Mouse (Mus musculus): ENCODE data around the gene Krtap17-1. TPM values are rescaled to one million over a fixed set of nuclear protein-coding genes. Genes with fewer than 3 reads are reported as not detected.

The Krtap17-1 gene
- polyA plus RNA-seq, 1 experiment from 2014 or later: not detected

- Histone ChIP-seq H3K4me1 (replicated peaks) (no peaks in the 10 kb centered on the region), H3K27me3 (no peaks in the 10 kb centered on the region), H3K9me3 (replicated peaks) (no peaks in the 10 kb centered on the region), H3K9ac (no peak overlapping the region), H3K4me3 (no peak overlapping the region), H3K4me2 (no peak overlapping the region), H3K36me3 (no peaks in the 10 kb centered on the region), H3K27ac (no peak overlapping the region)
- WGBS: 22% methylated on average over 6 of the region's 6 CpGs
- no peak for ATAC-seq (replicated peaks; ENCODE audit: insufficient number of reproducible peaks, insufficient read depth, low FRiP score, low read depth)
Measured at GRCm38 (mm10) chr11:100004846-100005245, 11.1 kb upstream of the Krtap17-1 start.

GRCm38 (mm10) chr11:99999091-99999490 is 5.3 kb upstream of the Krtap17-1 start:
- Histone ChIP-seq H3K9me3 (replicated peaks) (no peaks in the 10 kb centered on the region), H3K4me2 (no peak overlapping the region), H3K4me1 (replicated peaks) (no peaks in the 10 kb centered on the region), H3K4me3 (no peak overlapping the region), H3K27ac (no peak overlapping the region), H3K36me3 (no peaks in the 10 kb centered on the region), H3K27me3 (peaks cover 20% of the 10 kb centered on the region), H3K9ac (no peak overlapping the region)
- WGBS: 80% methylated on average over 7 of the region's 7 CpGs
- ATAC-seq (replicated peaks; ENCODE audit: insufficient number of reproducible peaks, insufficient read depth, low FRiP score, low read depth): no peak

- WGBS: 61% methylated on average over 4 of the region's 4 CpGs
- no peak overlapping the region for H3K4me3 ChIP-seq
- no peak overlapping the region for H3K9ac ChIP-seq
- H3K4me2 ChIP-seq: no peak overlapping the region
- H3K27ac ChIP-seq: no peak overlapping the region
- H3K27me3 ChIP-seq: peaks cover 40% of the 10 kb centered on the region
- H3K36me3 ChIP-seq: no peaks in the 10 kb centered on the region
- no peaks in the 10 kb centered on the region for H3K9me3 ChIP-seq (replicated peaks)
- H3K4me1 ChIP-seq (replicated peaks): no peaks in the 10 kb centered on the region
- ATAC-seq (replicated peaks; ENCODE audit: insufficient number of reproducible peaks, insufficient read depth, low FRiP score, low read depth): no peak
Measured at GRCm38 (mm10) chr11:99994384-99994661, 529 bp upstream of the Krtap17-1 start.

DNA sequence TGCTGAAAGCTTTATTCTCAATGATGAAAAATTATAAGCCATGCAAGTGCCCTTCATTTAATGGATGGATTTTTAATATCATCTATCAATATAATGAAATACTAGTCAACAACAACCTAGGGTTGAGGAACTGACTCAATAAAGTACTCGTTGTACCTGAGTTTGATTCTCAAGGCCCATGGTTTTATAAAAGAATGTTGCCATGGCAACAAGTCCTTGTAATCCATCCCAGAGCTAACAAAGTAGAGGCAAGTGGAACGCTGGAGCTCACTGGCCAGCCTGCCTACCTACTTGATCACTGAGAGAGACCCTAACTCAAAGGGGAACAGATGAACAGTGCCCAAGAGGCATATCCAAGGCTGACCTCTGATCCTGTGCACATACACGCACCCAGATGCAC is 3.2 kb downstream of the Krtap17-1 start:
- H3K4me2 ChIP-seq: no peak overlapping the region
- no peak for ATAC-seq (replicated peaks; ENCODE audit: insufficient number of reproducible peaks, insufficient read depth, low FRiP score, low read depth)
- H3K4me3 ChIP-seq: no peak overlapping the region
- no peaks in the 10 kb centered on the region for H3K9me3 ChIP-seq (replicated peaks)
- H3K36me3 ChIP-seq: no peaks in the 10 kb centered on the region
- no peak overlapping the region for H3K9ac ChIP-seq
- H3K27ac ChIP-seq: no peak overlapping the region
- no peaks in the 10 kb centered on the region for H3K4me1 ChIP-seq (replicated peaks)
- peaks cover 36% of the 10 kb centered on the region for H3K27me3 ChIP-seq
- 83% methylated on average over 3 of the region's 3 CpGs for WGBS

- Histone ChIP-seq H3K36me3 (no peaks in the 10 kb centered on the region), H3K4me2 (no peak overlapping the region), H3K9me3 (replicated peaks) (no peaks in the 10 kb centered on the region), H3K27ac (no peak overlapping the region), H3K4me3 (no peak overlapping the region), H3K27me3 (peaks cover 34% of the 10 kb centered on the region), H3K4me1 (replicated peaks) (no peaks in the 10 kb centered on the region), H3K9ac (no peak overlapping the region)
- no peak for ATAC-seq (replicated peaks; ENCODE audit: insufficient number of reproducible peaks, insufficient read depth, low FRiP score, low read depth)
- 68% methylated on average over 6 of the region's 6 CpGs for WGBS
Measured at GRCm38 (mm10) chr11:99989881-99990405, 3.9 kb downstream of the Krtap17-1 start.

DNA sequence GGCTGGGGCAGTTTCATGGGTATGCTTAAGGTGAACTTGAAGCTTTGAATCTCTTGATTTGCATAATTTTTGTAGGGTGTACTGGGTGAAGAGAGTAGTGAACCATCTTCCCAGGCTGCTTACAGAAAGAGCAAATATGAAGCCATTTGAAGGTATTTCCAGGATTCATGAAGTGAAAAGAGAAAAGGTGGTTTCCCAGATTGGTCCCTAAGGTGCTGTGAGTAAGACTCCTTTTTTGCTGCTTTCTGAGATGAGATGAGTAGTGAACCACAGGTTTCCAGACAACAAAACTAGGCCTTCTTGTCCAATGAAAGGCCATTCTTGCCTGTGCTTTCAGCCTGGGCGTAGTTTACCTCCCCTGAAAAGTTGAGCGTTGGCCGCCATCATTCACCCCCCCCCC is 5.3 kb downstream of the Krtap17-1 start:
- H3K27me3 ChIP-seq: peaks cover 28% of the 10 kb centered on the region
- no peak for ATAC-seq (replicated peaks; ENCODE audit: insufficient number of reproducible peaks, insufficient read depth, low FRiP score, low read depth)
- no peak overlapping the region for H3K9ac ChIP-seq
- H3K9me3 ChIP-seq (replicated peaks): no peaks in the 10 kb centered on the region
- H3K4me3 ChIP-seq: no peak overlapping the region
- no peaks in the 10 kb centered on the region for H3K4me1 ChIP-seq (replicated peaks)
- H3K4me2 ChIP-seq: no peak overlapping the region
- no peak overlapping the region for H3K27ac ChIP-seq
- 86% methylated on average over 3 of the region's 3 CpGs for WGBS
- H3K36me3 ChIP-seq: no peaks in the 10 kb centered on the region

DNA sequence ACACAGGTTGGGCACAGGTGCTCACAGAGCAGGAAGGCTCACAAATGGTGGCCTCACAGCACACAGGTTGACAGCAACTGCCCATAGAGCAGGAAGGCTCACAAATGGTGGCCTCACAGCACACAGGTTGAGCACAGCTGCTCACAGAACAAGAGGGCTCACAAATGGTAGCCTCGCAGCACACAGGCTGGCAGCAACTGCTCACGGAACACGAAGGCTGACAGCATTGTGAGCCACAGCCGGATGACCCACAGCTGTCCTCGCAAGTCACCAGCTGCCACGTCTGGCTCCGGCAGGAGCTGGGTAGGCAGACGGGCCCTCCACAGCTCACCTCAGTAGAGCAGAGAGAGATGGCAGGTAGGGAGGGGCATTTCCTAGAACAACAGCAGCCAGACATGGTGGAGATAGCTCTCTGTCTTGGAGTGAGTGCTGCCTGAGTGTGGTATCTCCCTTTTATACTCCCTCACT is 7.6 kb downstream of the Krtap17-1 start, which contains the start of gene Krtap16-1:
Krtap16-1 (minus strand) TSS at position 418 of the 468 bp plus-strand sequence.
- Histone ChIP-seq H3K4me1 (replicated peaks) (no peaks in the 10 kb centered on the region), H3K27ac (no peak within 1 kb of the TSS), H3K27me3 (peaks cover 13% of the 10 kb centered on the region), H3K9ac (no peak within 1 kb of the TSS), H3K9me3 (replicated peaks) (no peaks in the 10 kb centered on the region), H3K4me3 (no peak within 1 kb of the TSS), H3K4me2 (no peak within 1 kb of the TSS), H3K36me3 (no peaks in the 10 kb centered on the region)
- ATAC-seq (replicated peaks; ENCODE audit: insufficient number of reproducible peaks, insufficient read depth, low FRiP score, low read depth): no peak
- 70% methylated on average over 8 of the region's 8 CpGs for WGBS

GRCm38 (mm10) chr11:99985291-99986092 is 8.3 kb downstream of the Krtap17-1 start:
- H3K36me3 ChIP-seq: no peaks in the 10 kb centered on the region
- no peak overlapping the region for H3K9ac ChIP-seq
- no peak overlapping the region for H3K4me2 ChIP-seq
- no peak overlapping the region for H3K4me3 ChIP-seq
- peaks cover 13% of the 10 kb centered on the region for H3K27me3 ChIP-seq
- H3K27ac ChIP-seq: no peak overlapping the region
- WGBS: 69% methylated on average over 20 of the region's 20 CpGs
- H3K4me1 ChIP-seq (replicated peaks): no peaks in the 10 kb centered on the region
- H3K9me3 ChIP-seq (replicated peaks): no peaks in the 10 kb centered on the region
- ATAC-seq (replicated peaks; ENCODE audit: insufficient number of reproducible peaks, insufficient read depth, low FRiP score, low read depth): no peak

DNA sequence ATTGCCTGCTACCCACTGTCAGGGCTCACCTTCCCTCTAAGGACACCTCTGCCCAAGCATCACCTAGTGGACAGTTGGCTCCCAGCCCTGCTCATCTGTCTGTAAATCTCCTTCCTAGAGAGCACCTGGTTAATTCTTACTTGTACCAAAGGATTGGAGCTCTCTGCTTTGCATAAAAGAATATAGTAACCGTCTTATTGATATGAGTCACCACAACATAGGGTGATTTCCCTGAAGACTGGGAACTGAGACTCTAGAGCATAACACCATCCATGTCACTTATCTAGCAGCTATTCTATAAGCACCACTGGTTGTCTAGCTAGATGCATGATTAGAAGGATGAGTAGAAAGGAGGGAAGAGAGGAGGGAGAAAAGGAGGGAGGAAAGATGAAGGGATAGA is 10.4 kb downstream of the Krtap17-1 start:
- H3K9me3 ChIP-seq (replicated peaks): no peaks in the 10 kb centered on the region
- H3K4me3 ChIP-seq: no peak overlapping the region
- H3K27ac ChIP-seq: no peak overlapping the region
- ATAC-seq (replicated peaks; ENCODE audit: insufficient number of reproducible peaks, insufficient read depth, low FRiP score, low read depth): no peak
- H3K36me3 ChIP-seq: no peaks in the 10 kb centered on the region
- H3K9ac ChIP-seq: no peak overlapping the region
- H3K4me1 ChIP-seq (replicated peaks): no peaks in the 10 kb centered on the region
- peaks cover 13% of the 10 kb centered on the region for H3K27me3 ChIP-seq
- WGBS: 86% methylated on average over 1 of the region's 1 CpGs
- no peak overlapping the region for H3K4me2 ChIP-seq

- no peak for ATAC-seq (replicated peaks; ENCODE audit: insufficient number of reproducible peaks, insufficient read depth, low FRiP score, low read depth)
- Histone ChIP-seq H3K4me1 (replicated peaks) (no peaks in the 10 kb centered on the region), H3K27ac (no peak overlapping the region), H3K4me3 (no peak overlapping the region), H3K27me3 (peaks cover 13% of the 10 kb centered on the region), H3K4me2 (no peak overlapping the region), H3K9ac (no peak overlapping the region), H3K9me3 (replicated peaks) (no peaks in the 10 kb centered on the region), H3K36me3 (no peaks in the 10 kb centered on the region)
- WGBS: 82% methylated on average over 9 of the region's 9 CpGs
Measured at GRCm38 (mm10) chr11:99982731-99983130, 11.1 kb downstream of the Krtap17-1 start.

DNA sequence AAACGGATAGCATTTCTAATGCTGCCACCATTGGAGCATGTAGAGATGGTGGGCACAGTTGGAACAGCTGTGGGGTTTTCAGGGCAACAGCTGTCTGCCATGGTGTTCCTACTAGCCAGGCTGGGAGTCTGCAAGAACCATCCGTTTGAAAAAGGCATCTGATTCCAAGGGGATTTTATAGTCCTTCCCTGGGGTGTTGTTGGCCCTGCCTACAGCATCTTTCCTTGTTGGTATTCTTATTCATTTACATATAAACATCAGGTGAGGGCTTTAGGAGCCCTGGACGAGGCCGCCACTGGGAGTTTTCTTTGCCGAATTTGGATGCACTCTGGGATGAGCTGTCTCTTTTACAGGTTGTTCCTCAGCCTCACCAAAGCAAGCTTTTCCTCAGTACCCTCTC is 14.8 kb downstream of the Krtap17-1 start, which contains the start of gene Krtap29-1:
Krtap29-1 (minus strand) TSS at position 101 of the 400 bp plus-strand sequence.
- H3K4me1 ChIP-seq (replicated peaks): no peaks in the 10 kb centered on the region
- no peak within 1 kb of the TSS for H3K27ac ChIP-seq
- no peaks in the 10 kb centered on the region for H3K36me3 ChIP-seq
- 68% methylated on average over 5 of the region's 5 CpGs for WGBS
- H3K4me3 ChIP-seq: no peak within 1 kb of the TSS
- H3K27me3 ChIP-seq: no peaks in the 10 kb centered on the region; the same call in 1 of the 2 replicates
- no peak for ATAC-seq (replicated peaks; ENCODE audit: insufficient number of reproducible peaks, insufficient read depth, low FRiP score, low read depth)
- H3K4me2 ChIP-seq: no peak within 1 kb of the TSS
- no peaks in the 10 kb centered on the region for H3K9me3 ChIP-seq (replicated peaks)
- no peak within 1 kb of the TSS for H3K9ac ChIP-seq

DNA sequence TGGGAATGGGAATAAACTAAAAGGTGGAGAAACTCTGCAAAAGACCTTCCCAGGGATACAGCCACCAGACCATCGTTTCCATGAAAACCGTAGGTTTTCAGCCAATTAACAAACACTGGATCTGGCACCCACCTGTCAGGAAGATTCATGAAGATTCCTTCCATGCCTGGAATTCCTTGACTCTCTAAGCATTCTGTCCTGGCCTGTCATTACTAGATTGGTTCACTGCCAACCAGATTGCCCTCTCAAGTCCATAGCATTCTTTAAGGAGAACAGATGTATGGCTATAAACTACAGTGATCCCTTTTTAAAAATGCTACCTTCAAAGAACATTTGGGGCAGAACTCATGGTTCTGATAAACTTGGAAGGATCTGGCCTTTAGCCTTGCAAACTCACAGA is 27.8 kb downstream of the Krtap17-1 start:
- no peak overlapping the region for H3K27ac ChIP-seq
- H3K36me3 ChIP-seq: no peaks in the 10 kb centered on the region
- no peak for ATAC-seq (replicated peaks; ENCODE audit: insufficient number of reproducible peaks, insufficient read depth, low FRiP score, low read depth)
- no peak overlapping the region for H3K4me2 ChIP-seq
- no peaks in the 10 kb centered on the region for H3K27me3 ChIP-seq
- no peaks in the 10 kb centered on the region for H3K9me3 ChIP-seq (replicated peaks)
- H3K4me1 ChIP-seq (replicated peaks): no peaks in the 10 kb centered on the region
- 31% methylated on average over 2 of the region's 2 CpGs for WGBS
- no peak overlapping the region for H3K4me3 ChIP-seq
- no peak overlapping the region for H3K9ac ChIP-seq

Data from heart, embryonic 15.5 days (tissue).